Comparison of ENCODE assay signal across 9 mouse cellular contexts in the genomic region with DNA sequence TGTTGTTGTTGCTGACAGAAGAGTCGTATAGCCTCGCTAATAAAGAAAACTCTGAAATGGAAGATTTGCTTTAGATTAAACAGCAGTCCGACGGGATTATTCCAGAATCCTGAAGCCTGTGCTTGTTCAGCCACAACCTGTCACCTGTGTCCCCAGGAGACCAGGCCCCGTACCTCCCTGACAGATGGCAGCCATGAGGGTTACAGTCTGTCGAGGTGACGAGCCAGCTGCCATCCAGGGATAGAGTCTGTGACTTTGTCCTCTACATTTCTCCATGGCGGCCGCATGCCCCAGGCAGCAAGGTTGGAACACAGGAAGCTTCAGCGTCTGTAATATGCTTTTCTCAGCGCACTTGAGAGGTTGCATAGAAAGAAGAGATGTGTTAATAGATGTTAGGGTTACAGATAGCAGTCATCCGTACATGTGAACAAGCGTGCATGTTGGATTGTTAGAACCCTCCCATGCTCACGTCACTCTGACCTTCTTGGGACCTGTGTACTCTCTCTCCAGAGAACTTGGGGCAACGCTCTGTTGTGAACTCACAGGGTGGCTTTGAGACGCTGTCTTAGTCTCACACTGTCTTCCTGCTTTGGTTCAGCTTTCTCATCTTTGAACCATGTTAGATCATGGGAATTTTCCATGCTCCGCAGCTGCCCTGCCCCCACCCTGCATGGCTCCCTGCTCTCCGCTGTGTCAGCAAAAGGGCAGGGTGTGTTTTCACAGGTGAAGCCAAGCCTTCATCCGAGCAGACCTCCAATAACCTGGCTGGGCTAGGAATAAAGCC.
DNase-seq lines count a peak whose midpoint lies in the region; ATAC-seq lines count a peak whose summit lies in the region.
"Had no signal": no experiment of that assay in that cellular context is flagged by ENCODE, and none has a peak within 500 bp of the region (broad histone marks: within the 10 kb centered on the region; RNA-seq: fewer than 3 reads in every experiment).

No protein-coding gene starts in this region.

- H3K36me3 ChIP-seq in heart, embryonic 10.5 days: peaks cover 24% of the 10 kb centered on the region
- H3K36me3 ChIP-seq in embryonic facial prominence, embryonic 11.5 days (replicated peaks; ENCODE audit: control insufficient read depth, insufficient read depth, low read depth, low read length): no peaks in the 10 kb centered on the region

- peaks cover 8% of the 10 kb centered on the region; the same call in 1 of the 2 replicates for H3K4me1 ChIP-seq in heart, embryonic 10.5 days
- no peaks in the 10 kb centered on the region for H3K4me1 ChIP-seq in embryonic facial prominence, embryonic 11.5 days (ENCODE audit: control insufficient read depth, insufficient read depth, low read length)
- H3K4me1 ChIP-seq: forebrain, embryonic 12.5 days had no signal

- no peaks in the 10 kb centered on the region for H3K27me3 ChIP-seq in heart, embryonic 10.5 days (ENCODE audit: insufficient read depth, poor library complexity, severe bottlenecking)
- H3K27me3 ChIP-seq in embryonic facial prominence, embryonic 11.5 days (ENCODE audit: control insufficient read depth, insufficient read depth, low read length): no peaks in the 10 kb centered on the region
- H3K27me3 ChIP-seq: forebrain, embryonic 12.5 days had no signal

- H3K27ac ChIP-seq in heart, embryonic 10.5 days: no peak overlapping the region; the same call in 1 of the 2 replicates
- no peak overlapping the region for H3K27ac ChIP-seq in embryonic facial prominence, embryonic 11.5 days (replicated peaks; ENCODE audit: low read depth, low read length)
- H3K27ac ChIP-seq: forebrain, embryonic 12.5 days had no signal

- no peak overlapping the region for H3K9ac ChIP-seq in embryonic facial prominence, embryonic 11.5 days (replicated peaks; ENCODE audit: low read length)
- H3K9ac ChIP-seq: forebrain, embryonic 12.5 days had no signal

- H3K4me2 ChIP-seq in embryonic facial prominence, embryonic 11.5 days (ENCODE audit: low read depth, low read length): no peak overlapping the region
- H3K4me2 ChIP-seq: forebrain, embryonic 12.5 days had no signal

- no peaks in the 10 kb centered on the region for H3K9me3 ChIP-seq in heart, embryonic 10.5 days
- no peaks in the 10 kb centered on the region for H3K9me3 ChIP-seq in embryonic facial prominence, embryonic 11.5 days (replicated peaks; ENCODE audit: control insufficient read depth, low read length)
- H3K9me3 ChIP-seq: forebrain, embryonic 12.5 days had no signal

- peak; percentile 89 for DNase-seq in heart, adult 11 months
- no peak for DNase-seq in heart, embryonic 10.5 days (ENCODE audit: low spot score)
- DNase-seq in brain, adult 2 months (ENCODE audit: low read depth, low spot score): peak; percentile 95
- peak; percentile 21 for DNase-seq in embryonic facial prominence, embryonic 11.5 days (ENCODE audit: low spot score)
- peak; percentile 79 for DNase-seq in kidney, postnatal 10 days
- no peak for DNase-seq in natural killer cell, adult 2 months (ENCODE audit: low spot score in 2 of 2)
- no peak for DNase-seq in layer of hippocampus, adult 9-11 months
- no peak for DNase-seq in left cerebral cortex, adult 9 months (ENCODE audit: low spot score in 2 of 2)

- 0 out of 2 replicates have a peak, but pooled peaks have one; percentile 39 for ATAC-seq in embryonic facial prominence, embryonic 11.5 days (replicated peaks; ENCODE audit: insufficient number of reproducible peaks, low FRiP score, low TSS enrichment, low read depth)

- no peak overlapping the region for H3K4me3 ChIP-seq in heart, embryonic 10.5 days
- no peak overlapping the region for H3K4me3 ChIP-seq in embryonic facial prominence, embryonic 11.5 days (ENCODE audit: low read depth, low read length)
- H3K4me3 ChIP-seq: forebrain, embryonic 12.5 days had no signal

- 79% methylated on average over 19 of the region's 19 CpGs for WGBS in heart, embryonic 10.5 days
- 68% methylated on average over 19 of the region's 19 CpGs for WGBS in embryonic facial prominence, embryonic 11.5 days

Comparison
In these comparisons a context has a peak if more than half of its experiments do, and no peak if none do; other contexts are left out.
1. DNase-seq: peak in heart, adult 11 months (single experiment), brain, adult 2 months (single experiment), embryonic facial prominence, embryonic 11.5 days (single experiment) and kidney, postnatal 10 days (single experiment); none in heart, embryonic 10.5 days (single experiment), natural killer cell, adult 2 months (0 of 2), layer of hippocampus, adult 9-11 months (single experiment) and left cerebral cortex, adult 9 months (0 of 2).